Mouse (Mus musculus): ENCODE measurements around the gene Trpm1.
A peak's percentile ranks its signal among the peaks of the same experiment; 100 is the strongest.

The Trpm1 gene

GRCm38 (mm10) chr7:64163890-64164289 lies 10.3 kb downstream of the Trpm1 start:
- no peak for DNase-seq (ENCODE audit: low spot score)

- no peak for DNase-seq (ENCODE audit: low spot score)
Measured at GRCm38 (mm10) chr7:64164997-64165396, 11.4 kb downstream of the Trpm1 start.

GRCm38 (mm10) chr7:64166025-64166424 lies 12.4 kb downstream of the Trpm1 start:
- DNase-seq (ENCODE audit: low spot score) = no peak

- DNase-seq (ENCODE audit: low spot score) = no peak
Measured at GRCm38 (mm10) chr7:64166724-64167123, 13.1 kb downstream of the Trpm1 start.

GRCm38 (mm10) chr7:64179310-64179709 lies 25.7 kb downstream of the Trpm1 start:
- DNase-seq (ENCODE audit: low spot score) = no peak

DNA sequence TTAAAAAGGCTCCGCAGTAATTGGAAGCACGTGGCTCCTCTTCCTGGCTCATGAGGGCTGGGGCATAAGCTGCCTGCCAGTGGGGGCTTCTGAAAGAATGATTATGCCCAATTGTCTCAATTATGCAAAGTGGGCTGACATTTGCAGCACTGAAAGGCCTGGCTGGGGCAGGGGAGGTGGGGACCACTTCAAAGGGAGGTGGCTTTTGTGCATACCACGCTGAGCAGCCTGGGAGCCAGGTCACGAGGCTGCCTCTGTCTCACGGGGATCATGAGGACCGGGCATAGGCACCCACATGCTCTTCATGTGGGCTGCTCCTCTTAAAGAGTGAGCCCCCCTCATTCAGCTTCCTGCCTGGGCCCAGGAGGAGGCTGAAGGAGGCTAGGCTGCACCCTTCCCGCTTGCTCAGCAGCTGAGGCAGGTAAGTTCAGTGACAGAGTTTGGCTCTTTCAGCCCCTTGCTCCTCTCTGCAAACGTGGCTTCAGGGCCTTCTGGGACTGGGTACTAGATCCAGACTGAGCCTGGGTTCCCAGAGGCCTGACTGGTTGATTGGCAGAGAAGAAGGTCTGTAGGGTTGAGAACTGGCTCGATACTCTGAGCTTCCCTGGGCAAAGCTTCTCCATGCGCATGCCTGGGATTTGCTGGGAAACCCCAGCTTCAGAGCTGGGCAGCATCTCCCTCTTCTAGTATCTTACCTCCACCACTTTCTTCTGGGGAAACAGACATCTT lies 31.7 kb downstream of the Trpm1 start:
- no peak for DNase-seq (ENCODE audit: low spot score)

- DNase-seq (ENCODE audit: low spot score) = no peak
Measured at GRCm38 (mm10) chr7:64185932-64186312, 32.3 kb downstream of the Trpm1 start.

DNA sequence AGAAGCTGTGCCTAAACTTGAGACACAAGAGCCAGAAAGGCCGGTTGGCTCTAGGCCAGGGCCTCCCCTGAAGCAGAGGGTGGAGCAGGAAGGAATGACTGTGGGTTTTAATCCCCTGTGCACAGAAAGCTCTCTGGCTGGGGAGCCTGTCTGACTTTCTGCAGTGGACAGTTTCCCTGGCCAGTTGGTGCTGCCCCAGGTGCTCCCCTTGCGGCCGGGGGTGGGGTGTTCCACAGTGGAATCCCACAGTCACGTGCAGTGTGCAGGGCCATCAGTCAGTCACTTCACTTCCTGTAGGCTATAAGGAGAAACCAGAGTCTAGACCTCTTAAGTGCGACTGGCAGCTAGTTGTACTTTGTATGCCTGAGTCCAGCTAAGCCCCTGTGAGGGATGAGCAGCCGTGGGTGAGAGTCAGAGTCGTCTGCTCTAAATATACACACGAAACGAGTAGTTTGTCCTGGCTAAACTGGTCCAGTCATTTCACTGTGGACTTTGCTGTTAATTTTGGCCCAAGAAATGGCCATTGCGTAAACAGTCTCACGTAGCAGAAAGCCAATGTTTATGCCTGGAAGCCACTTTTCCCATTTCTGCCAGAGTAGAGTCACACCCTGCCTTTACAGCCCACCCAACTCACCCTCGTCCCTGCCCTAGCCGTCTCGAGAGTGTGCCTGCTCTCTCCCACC lies 38.8 kb downstream of the Trpm1 start:
- peak; percentile 12 for DNase-seq (ENCODE audit: low spot score)

DNA sequence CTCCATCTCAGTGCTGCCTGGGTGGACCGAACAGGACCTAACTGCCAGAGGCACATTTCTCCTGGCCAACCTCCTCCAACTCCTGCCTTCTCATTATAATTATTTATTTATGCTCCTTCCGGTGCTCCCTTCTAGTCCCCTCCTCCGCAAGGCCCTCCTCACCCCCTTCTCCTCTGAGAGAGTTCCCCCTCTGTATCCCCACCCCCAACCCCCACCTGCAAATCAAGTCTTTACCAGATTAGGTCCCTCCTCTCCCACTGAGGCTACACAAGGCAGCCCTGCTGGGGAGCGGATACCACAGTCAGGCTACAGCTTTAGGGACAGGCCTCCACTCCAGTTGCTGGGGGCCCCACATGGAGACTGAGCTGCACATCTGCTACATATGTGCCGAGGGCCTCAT lies 39.8 kb downstream of the Trpm1 start:
- no peak for DNase-seq (ENCODE audit: low spot score)

DNA sequence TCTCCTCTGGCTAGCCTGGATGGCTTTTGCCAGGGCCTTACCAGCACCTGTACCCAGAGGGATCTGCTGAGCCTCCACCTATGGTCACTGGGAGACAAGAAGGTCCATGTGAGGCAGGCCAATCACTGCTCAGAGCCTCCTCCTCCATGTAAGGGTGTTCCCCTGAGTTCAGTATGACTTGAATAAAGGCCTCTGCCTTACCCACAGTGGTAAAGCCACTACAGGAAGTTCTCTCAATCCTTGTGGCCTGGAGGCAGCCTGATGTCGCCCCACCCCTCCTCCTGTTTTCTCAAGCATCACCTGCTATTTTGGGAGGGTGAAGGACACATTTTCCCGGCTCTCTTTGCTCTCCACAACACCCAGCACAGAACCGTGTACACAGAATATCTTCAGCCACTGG lies 42.5 kb downstream of the Trpm1 start:
- DNase-seq (ENCODE audit: low spot score) = no peak

DNA sequence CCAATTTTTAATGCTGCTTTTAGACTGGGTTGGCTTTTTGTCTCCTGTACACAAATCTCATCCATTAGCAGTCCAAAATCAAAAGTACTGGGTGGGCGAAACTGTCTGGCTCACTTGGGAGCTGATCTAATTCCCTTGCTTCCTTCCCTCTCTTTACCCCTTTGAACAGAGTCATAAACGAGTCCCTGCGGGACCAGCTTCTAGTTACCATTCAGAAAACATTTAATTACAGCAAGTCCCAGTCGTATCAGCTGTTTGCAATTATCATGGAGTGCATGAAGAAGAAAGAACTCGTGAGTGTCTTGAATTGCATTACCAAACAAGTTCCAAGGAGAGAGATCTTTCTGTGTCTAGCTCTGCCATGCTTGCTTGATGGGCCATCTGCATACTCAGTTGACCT lies 55.1 kb downstream of the Trpm1 start:
- DNase-seq (ENCODE audit: low spot score) = no peak

DNA sequence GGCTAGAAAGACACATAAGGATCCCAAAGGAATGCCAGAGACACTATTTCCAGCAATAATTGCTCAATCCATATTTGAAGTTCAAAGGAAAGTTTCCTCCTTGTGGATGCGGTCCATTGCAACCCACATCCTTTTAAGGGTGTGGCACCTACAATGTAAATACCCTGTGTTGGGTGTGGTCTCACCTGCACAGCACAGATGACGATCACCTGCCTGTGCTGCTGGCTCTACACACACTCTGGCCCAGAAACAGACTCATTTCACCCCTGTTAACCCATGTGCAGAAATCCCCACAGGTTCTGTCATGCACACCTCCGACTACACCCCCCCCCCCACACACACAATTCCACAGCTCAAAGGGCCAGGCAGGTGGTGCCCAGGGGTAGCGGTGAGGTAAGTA lies 59.2 kb downstream of the Trpm1 start:
- no peak for DNase-seq (ENCODE audit: low spot score)

- no peak for DNase-seq (ENCODE audit: low spot score)
Measured at GRCm38 (mm10) chr7:64214066-64214465, 60.4 kb downstream of the Trpm1 start.

- no peak for DNase-seq (ENCODE audit: low spot score)
Measured at GRCm38 (mm10) chr7:64215613-64216012, 62.0 kb downstream of the Trpm1 start.

- DNase-seq (ENCODE audit: low spot score) = no peak
Measured at GRCm38 (mm10) chr7:64217428-64217827, 63.8 kb downstream of the Trpm1 start.

- no peak for DNase-seq (ENCODE audit: low spot score)
Measured at GRCm38 (mm10) chr7:64219765-64220164, 66.1 kb downstream of the Trpm1 start.

- DNase-seq (ENCODE audit: low spot score) = no peak
Measured at GRCm38 (mm10) chr7:64223215-64223614, 69.6 kb downstream of the Trpm1 start.

GRCm38 (mm10) chr7:64226339-64227194 lies 72.9 kb downstream of the Trpm1 start:
- DNase-seq (ENCODE audit: low spot score) = no peak

DNA sequence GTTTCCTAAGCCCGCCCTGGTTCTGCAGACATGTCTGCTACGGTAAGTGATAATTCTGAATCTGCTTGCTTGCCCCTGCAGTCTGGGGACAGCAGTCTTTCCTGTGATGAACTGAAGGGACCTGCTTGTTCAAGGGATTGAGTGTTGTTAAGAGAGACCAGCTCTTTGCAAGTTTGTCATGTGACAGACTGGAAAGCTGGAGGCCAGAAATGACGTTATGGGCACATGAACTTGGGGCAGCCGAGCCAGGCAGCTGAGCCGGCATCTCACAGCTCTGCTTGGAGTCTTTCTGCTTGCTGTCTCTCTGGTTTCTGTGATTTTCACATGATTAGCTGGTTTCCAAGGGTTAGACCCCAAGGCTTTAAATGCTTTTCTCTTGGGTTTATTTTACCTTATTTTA lies 74.0 kb downstream of the Trpm1 start:
- no peak for DNase-seq (ENCODE audit: low spot score)

DNA sequence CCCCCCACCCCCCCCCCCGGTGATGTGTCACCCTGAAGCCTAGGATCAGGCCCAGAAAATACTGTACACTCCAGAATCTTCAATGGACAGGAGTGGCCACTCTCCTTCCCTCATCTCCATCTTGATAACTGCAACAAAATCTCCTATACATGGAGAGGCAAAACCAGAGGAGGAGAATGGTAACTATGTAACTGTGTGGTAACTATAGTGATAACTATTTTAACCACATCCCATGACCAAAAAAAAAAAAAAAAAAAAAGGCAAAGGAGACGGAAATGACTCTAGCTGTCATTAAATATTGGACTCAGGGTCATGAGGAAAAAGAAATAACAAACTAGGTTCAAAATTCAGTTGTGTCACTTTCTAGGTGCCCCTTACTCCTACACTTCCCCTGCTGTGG lies 74.7 kb downstream of the Trpm1 start:
- no peak for DNase-seq (ENCODE audit: low spot score)

DNA sequence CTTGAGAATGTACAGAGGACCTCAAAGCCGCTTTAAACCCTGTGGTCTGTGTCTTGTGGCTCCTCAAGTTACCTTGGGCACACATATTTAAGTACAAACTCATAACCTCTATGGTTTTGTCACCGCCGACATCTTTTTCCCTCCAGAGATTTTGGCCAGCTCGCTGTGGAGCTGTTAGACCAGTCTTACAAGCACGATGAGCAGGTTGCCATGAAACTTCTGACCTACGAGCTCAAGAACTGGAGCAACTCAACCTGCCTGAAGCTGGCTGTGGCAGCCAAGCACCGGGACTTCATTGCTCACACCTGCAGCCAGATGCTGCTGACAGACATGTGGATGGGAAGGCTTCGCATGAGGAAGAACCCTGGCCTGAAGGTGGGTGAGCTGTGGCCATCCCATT lies 76.3 kb downstream of the Trpm1 start:
- no peak for DNase-seq (ENCODE audit: low spot score)

DNA sequence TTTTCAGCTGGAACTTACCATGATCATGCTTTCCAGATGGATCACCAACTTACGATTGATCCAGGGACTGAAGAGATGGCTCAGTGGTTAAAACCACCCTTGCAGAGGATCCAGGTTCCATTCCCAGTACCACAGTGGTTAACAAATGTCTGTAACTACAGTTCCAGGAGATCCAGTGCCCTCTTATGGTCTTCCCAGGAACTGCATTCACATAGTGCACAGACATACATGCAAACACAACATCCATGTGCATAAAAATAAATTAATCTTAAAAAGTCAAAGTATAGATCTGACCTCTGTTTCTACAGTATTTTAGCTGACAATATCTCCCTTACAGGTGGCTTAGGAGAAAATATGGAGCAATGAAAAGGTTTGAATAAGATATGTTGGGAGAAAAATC lies 77.4 kb downstream of the Trpm1 start:
- DNase-seq (ENCODE audit: low spot score) = no peak

DNA sequence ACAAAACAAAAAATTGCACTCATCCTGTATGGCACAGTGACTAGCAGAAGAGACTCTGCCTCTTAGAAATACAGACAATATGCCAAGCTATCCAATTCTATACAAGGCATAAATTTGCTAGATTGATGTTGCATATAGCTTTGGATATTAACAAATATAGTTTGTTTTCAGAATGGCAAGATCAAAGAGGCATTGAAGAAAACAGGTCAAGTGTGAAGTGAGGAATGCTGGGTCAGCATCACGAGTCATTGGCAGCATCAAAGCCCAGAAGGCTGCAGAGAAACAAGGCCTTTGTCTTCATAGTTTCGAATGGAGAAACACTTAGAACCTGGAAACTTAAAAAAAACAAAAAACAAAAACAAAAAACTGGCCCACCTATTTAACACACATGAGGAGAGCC lies 78.4 kb downstream of the Trpm1 start:
- DNase-seq (ENCODE audit: low spot score) = no peak
